Mouse (Mus musculus) frontal cortex, postnatal 14 days (tissue): ENCODE results near the gene Kif26b.

Experiments used
- DNase-seq, 2 experiments: peaks; one replicate each; pipeline ENCODE4 v3.0.0; 2022; ENCODE audit warnings: low spot score in 2 of 2

Gene Kif26b

DNA sequence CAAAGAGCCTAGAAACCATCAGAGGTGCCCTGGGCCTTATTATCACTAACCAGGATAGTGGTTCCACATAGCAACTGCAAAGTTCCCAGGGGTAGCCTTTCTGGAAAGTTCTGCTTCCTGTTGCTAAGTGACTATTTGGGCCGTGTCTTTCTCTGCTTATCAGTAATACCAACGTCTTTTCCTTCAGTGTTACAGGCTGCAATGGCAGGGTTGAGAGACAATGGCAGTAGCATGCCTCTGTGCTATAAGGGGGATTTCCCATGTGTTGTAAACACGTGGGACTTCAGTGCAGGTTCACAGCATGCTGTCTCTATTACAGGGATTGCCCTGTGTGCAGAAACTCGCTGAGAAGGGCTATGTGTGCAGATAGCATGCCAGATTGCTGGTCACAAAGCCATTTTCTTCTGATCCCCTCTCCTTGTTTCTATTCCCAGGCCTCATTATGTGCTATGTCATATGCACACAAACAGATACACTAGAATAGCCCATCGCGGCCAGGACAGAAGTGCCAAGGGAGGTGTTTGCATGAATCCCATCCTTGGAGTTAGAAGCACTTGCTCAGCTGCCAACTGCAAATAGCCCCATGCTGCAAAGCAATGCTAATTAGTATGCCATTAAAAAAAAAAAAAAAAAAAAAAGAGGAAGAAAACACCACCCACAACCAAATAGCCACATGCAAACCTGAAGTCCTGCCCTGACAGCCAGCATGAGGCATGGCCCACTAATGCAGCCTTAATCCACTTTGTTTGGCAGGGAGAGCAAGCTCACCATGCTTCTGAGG is 384.2 kb downstream of the Kif26b start:
- no peak for DNase-seq

DNA sequence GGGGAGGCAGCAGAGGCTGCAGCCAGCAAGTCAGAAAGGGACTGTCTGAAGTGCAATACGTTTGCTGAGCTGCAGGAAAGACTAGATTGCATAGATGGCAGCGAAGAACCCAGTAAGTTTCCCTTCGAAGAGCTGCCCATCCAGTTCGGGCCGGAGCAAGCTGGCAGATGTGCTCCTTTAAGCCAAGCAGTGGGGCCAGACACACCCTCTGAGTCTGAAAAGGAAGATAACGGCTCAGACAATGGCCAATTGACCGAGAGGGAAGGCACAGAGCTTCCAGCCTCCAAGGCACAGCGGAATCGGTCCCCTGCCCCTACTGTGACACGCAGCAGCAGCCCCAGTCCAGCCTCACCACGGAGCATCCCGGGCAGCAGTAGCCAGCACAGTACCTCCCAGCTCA is 386.1 kb downstream of the Kif26b start:
- DNase-seq = no peak

DNA sequence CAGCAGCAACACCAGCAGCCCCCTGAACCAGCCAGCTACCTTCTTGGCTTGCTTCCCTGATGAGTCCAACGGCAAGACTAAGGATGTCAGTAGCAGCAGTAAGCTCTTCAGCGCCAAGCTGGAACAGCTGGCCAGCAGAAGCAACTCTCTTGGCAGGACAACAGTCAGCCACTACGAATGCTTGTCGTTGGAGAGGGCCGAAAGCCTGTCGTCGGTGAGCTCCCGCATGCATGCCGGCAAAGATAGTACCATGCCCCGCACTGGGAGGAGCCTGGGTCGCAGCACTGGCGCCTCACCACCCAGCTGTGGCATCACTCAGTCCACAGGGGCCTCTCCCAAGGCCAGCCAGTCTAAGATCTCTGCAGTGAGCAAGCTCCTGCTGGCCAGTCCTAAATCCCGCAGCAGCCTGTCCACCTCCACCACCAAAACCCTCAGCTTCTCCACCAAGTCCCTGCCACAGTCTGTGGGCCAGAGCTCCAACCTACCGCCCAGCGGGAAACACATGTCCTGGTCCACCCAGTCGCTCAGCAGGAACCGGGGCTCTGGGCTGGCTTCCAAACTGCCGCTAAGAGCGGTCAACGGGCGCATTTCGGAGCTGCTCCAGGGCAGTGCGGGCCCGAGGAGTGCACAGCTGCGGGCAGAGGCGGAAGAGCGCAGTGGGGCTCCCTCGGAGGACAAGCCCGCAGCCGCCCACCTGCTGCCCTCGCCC is 388.4 kb downstream of the Kif26b start:
- no peak for DNase-seq

DNA sequence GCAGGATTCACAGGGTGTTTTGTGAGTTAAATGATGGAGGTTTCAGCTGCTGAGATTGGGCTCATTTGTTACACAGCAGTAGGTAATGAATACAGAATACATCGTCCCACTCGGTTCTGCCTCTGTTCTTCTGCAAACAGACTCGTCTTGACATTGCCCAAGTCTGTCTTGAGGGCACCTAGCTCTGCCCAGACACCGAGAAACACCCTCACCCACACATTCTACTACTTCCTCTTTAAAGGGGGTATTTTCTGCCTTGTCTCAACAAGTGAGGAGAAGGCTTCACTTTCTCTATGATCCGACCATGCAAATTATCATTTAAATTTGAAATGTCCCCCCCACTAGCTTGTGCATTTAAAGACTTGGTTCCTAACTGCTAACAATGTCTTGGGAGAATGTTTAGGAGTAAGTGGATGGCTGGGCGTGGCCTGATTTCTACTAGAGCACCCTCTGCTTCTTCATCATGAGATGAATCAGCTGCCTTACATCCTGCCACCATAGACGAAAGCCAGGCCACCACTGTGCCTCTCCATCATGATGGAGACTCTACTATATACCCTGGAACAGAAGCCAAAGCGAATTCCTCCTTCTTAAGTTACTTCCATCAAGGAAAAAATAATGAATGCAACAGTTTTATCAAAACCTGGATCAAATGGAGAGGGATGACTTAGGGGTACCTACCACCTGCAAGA is 395.7 kb downstream of the Kif26b start:
- no peak for DNase-seq

DNA sequence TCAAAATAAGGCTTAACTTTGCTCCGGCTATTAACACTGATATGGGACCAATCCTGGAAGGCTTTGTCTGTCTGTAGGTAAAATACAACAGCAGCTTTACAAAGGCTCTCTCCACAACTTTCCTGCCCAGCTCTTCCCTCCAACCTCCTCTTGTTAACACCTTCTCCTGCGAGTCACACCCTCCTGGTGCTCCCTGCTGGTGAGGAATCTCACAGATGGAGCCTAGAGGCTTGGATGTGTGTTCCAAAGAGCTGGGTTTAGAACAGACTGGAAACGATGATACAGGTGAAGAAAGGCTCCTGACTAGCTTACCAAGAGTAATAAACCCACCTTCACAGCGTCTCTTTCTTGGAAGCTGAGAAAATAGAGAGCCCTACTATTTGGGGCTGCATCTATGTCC is 400.6 kb downstream of the Kif26b start:
- DNase-seq = no peak

DNA sequence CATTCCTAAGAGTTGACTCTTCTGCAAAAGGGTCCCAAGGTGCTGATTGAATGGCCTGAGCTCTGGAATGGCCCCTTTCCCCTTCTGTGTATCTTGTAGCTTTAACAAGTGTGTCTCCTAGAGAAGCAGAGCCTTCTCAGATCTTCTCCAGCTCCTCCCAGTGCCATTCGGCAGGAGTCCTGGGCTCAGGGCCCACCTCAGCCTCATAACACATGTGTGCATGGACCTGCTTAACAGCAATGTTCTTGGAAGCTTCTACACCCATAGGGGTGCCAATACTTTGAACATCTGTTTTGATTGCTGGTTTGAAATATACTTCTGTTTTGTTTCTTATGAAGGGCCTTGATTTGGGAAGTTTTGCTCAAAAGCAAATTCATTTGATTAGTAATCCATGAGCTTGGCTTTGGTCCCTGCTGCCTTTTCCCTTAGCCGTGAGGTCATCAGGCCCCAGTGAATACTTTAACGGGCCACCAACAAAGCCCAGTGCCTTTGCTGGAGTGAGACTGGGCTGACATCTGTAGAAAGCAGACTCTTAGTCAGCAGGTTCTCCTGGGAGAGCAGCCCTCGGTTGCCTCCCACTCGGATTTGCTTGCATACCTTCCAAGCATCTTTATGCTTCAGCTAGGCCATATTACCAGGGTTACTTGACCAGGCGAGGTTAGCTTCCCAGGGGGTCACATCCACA is 405.2 kb downstream of the Kif26b start:
- no peak for DNase-seq

DNA sequence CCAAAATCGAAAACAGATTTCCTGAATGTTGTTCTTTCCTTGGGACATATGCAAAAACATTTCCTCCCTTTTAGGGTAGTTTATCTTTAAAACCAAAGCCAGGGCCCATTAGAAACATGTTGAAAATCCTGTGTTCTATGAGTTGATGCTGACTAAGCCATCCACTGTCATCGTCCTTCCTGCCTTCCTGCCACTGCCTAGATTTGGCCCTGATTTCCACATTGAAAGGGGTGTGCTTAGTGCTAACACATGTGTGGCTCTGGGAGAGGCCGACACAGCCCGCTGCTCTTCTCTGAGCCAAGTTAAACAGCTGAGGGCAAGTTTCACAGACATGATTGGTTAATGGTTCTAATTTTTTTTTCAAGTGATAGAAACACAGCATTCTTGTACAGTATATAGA is 407.5 kb downstream of the Kif26b start:
- DNase-seq = no peak

DNA sequence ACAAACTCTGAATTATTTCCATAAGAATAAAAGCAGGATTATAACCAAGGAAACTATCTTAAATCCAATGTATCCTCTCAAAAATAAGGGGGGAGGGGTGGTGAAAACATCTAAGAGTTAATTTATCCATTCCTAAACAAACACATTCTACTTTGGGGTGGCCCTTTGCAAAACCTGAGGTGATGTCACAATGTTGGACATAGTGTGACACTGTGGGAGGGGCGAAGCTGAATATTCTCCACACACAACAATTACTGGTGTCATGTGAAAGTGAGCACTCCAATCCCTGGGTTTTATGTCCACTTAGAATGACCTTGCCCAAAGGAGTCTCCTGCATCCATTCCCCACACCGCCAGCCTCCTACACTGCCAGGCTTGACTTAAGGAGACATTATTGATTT is 408.1 kb downstream of the Kif26b start:
- DNase-seq = no peak

DNA sequence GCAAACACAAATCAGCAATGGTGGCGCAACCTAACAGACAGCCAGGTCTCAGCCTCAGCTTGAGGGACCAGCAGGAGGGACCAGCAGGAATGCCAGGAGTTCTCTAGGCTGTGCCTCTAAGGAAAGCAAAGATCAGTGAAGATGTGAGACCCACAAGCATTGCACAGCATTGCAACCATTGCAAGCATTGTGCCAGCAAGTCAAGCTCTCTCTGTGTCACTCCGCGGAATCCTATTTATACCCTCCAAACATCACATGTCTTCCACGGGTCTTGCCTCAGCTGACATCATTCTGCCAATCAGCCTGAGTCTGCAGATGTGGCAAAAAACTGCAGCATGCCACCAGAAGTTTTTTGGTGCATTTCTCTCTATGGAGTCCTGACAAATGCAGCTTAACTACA is 411.4 kb downstream of the Kif26b start:
- DNase-seq = no peak

DNA sequence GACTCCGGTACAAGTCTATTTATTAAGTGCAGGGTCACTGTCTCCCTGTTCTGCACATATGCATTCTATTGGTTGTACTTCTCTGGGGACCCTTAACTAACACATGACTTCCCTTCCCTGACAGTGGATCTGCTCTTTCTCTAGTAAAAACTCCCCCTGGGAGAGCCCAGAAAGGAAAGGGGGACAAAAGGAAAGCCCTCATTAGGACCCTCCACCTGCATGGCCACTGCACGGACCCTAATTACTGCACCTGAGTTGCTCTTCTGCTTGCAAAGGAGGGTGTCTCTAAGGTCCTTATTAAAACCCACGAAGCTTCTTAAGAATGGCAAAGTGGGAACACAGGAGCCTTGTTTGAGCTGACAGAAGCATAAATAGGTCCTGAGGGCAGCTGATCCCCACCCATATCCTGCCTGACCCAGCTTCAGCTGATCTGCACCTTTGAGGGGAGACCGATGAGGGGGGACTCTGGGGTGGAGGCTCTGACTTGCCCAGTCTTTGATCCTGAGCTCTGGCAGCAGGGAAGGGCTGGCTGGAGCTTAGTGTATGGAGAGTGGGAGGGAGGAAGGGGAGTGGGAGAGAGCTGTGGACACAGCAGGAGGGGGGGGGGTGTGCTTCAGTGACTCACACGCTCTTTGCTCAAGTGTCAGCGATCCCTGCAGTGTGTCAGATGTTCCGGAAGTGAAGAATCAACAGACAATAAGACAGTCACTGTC is 413.5 kb downstream of the Kif26b start:
- DNase-seq = no peak

DNA sequence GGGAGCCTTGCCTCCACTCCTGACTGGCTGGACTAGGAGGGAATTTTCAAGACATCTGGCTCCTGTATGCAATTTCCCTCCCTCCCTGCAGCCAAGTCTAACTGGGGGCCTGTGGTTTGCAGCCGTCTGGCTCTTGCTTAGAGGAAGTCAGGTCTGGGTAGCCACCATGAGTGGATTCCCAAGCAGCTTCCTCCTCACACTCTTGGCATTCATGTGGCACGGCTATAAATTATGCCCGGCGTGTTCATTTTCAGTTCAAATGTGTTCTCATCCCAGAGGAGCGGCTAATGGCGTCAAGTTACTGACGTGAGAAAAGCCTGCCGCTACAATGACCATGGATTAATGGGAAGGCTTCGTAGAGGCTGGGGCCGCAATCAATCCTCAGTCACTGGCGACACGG is 424.0 kb downstream of the Kif26b start:
- no peak for DNase-seq

DNA sequence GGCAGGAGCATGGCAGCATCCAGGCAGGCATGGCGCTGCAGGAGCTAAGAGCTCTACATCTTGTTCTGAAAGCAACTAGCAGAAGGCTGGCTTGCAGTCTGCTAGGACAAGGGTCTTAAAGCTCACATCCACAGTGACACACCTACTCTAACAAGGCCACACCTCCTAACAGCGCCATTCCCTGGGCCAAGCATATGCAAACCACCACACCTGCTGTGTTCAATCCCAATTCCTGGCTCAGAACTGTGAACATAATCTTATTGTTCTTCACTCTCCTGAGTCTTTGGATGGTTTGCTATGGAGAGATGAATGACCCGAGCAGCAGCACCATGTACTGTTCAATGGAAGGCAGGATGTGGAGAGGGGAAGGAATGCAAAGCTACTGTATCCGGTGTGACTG is 429.7 kb downstream of the Kif26b start:
- no peak for DNase-seq

DNA sequence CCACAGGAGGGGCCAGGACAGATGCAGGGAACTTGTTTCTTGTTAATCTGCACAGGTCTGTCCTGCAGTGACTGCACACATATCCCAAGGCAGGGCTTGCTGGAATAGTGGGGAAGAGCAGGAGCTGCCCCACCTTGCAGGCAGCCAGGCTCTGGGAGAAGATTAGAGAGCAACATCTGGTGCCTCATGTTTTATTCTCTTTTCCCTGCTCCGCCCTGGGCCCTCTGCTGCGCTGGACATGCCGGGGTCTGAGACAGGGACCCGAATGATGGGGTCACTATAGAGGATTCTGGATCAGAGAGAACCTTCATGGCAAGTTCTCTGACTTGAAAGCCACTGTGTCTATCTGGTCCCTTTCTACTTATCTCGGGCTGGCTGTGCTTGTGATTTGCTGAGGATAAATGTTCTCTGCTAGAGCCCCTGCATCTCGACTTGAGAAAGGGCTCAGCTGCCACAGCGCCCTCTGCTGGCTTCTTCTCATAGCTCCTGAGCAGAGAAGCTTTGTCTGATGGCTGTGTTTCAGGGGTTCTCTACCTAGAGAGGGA is 431.2 kb downstream of the Kif26b start:
- DNase-seq = peak; percentile 53 to 81

DNA sequence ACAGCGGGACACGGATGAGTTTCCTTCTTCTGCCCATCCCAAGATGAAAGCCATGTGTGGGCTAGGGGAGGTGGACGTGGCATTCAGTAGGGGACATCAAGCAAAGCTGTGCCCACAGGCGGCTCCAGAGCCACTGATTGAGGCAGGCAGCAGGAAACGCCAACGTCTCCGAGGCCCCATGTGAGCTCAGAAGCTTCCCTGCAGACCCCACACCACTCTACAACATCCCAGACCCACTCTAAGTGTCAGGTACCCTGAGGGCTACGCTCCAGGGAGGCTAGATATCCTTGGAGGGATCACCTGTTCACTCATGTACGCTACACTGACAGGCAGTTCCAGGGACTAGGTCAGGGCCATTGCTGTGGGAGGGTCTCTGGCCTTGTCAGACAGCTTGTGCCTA is 432.7 kb downstream of the Kif26b start:
- no peak for DNase-seq

DNA sequence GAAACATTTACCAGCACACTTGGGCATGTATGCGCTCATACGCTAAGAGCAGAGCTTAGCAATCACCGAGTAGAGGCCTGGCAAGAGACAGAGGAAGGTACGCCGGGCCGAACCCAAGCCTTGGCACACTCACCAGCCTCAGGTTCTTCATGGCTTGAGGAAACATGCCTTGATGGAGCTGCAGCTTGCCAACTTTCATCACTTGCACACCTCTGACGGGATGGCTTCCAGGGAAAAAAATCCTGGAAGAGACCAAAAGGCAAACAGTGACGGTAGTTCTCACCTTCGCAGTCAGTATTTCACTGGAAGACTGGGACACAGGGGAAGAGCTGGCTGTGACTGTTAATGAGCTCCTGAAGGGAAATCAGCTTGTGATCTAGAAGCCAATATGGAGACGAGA is 443.1 kb downstream of the Kif26b start:
- DNase-seq = no peak

DNA sequence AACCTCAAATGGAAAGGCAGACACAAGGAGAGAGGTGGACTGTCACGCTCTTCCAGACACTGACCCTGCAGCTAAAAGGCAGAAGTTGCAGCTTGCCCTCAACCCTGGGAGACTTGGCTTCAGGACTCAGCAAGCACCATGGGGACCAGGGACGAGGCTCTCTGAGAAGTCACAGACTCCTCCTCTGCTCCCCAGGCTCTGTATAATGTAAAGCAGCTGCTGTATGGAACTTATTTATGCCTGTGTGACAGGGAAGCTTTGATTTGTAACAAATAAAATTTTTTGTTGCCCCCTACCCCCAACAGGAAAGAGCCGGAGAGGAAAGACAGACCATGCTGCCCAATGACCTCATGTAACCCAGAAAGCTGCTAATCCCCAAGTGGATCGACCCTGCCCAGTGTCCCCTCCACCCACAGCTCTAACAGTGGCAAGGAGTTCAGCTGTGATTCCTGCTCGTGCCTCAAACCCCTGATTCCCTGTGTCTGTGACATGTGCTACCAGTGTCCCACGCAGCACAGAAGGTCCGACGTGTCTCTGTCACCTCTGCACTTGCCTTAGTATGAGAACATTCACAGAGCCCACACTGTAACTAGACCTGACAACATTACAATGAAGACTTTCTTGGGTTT is 449.8 kb downstream of the Kif26b start:
- DNase-seq = no peak

DNA sequence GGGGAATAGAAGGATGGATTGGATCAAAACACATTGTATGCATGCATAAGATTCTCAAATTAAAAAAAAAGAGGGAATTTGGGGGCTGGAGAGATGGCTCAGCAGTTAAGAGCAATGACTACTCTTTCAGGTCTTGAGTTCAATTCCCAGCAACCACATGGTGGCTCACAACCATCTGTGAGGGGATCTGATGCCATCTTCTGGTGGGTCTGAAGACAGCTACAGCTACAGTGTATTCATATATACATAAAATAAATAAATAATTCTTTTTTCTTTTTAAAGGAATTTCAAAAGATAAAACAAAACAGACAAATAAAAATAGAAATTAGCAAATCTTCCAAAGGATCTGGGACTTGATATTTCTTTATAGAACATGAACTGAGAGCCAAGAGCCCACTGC is 451.3 kb downstream of the Kif26b start:
- DNase-seq = no peak

DNA sequence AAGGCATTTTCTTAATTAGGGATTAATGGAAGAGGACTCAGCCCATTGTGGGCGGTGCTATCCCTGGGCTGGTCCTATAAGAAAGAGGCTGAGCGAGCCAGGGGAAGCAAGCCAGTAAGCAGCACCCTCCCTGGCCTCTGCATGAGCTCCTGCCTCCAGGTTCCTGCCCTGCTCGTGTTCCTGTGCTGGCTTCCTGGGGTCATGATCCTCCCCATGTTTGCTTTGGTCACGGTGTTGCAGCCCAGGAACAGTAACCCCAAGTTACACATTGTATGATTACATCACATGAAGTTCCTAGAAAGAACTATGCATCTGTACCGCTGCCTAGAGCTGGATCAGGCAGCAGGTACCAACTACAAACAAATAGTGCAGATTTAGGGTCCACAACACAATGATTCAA is 452.7 kb downstream of the Kif26b start:
- no peak for DNase-seq

DNA sequence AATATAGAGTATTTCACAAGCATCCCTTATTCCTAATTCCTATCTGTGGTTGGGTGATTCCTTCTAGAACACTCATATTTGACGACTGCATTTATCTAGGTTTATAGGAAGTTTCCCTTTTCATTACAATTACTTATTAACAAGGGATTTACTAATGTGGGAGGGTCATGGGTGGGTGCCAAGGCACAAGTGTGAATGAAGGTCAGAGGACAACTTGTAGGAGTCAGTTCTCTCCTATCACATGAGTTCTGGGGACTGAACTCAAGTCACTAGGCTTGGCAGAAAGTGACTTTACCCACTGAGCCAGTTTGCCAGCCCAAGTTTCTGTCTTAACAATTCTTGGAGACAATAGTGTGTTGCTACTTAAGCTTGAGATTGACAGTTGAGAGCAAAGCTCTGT is 459.3 kb downstream of the Kif26b start:
- no peak for DNase-seq
